Comparison of ENCODE assay signal across 16 mouse cellular contexts in the genomic region with DNA sequence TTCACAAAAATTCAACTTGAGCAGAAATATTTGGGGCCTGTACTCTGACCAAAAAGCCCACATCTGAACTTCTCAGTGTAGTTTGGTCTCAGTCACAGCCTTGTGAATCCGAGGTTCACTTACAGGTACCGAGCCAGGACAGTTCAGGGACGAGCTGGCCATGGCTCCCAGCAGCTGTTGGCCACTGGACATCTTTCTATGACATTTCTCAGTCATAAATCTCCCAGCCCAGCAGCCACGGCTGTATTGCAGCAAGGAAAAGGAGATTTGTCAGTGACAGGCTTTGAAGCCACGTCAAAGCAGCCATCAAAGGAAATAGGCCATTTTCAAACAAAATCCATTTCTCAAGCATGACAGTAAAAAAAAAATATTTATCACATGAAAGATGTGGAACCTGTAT.
"Had no signal": no experiment of that assay in that cellular context is flagged by ENCODE, and none has a peak within 500 bp of the region (broad histone marks: within the 10 kb centered on the region; RNA-seq: fewer than 3 reads in every experiment).

No protein-coding gene starts in this region.

- H3K9ac ChIP-seq: limb, embryonic 12.5 days; liver, embryonic 13.5 days; liver, postnatal 0 days; lung, embryonic 15.5 days; neural tube, embryonic 15.5 days had no signal

- H3K4me2 ChIP-seq: limb, embryonic 12.5 days; liver, embryonic 13.5 days; lung, embryonic 15.5 days; neural tube, embryonic 15.5 days had no signal

- H3K9me3 ChIP-seq: limb, embryonic 12.5 days; liver, embryonic 13.5 days; lung, embryonic 15.5 days; megakaryocyte, embryonic 14.5 days; neural tube, embryonic 15.5 days had no signal

- H3K4me1 ChIP-seq: limb, embryonic 12.5 days; liver, embryonic 13.5 days; lung, embryonic 15.5 days; megakaryocyte, embryonic 14.5 days; neural tube, embryonic 15.5 days had no signal

- H3K4me3 ChIP-seq: layer of hippocampus, adult 2 months; limb, embryonic 12.5 days; liver, embryonic 13.5 days; lung, embryonic 15.5 days; megakaryocyte, embryonic 14.5 days; myocyte; neural tube, embryonic 15.5 days had no signal

- H3K27me3 ChIP-seq: limb, embryonic 12.5 days; liver, embryonic 13.5 days; lung, embryonic 15.5 days; neural tube, embryonic 15.5 days had no signal

- H3K27ac ChIP-seq: layer of hippocampus, adult 2 months; limb, embryonic 12.5 days; liver, embryonic 13.5 days; lung, embryonic 15.5 days; macrophage; neural tube, embryonic 15.5 days had no signal

- ATAC-seq: liver, postnatal 0 days had no signal

- H3K36me3 ChIP-seq: limb, embryonic 12.5 days; liver, embryonic 13.5 days; lung, embryonic 15.5 days; neural tube, embryonic 15.5 days had no signal

- DNase-seq: kidney, postnatal 10 days; kidney, postnatal 4 days; liver; liver, embryonic 13.5 days; liver, postnatal 0 days; lung, postnatal 14 days; right cerebral cortex, adult 18-20 months; right cerebral cortex, postnatal 25 days; thymus, postnatal 36 days had no signal
